Mouse (Mus musculus) c-Kit-negative CD71-positive TER-119-positive erythroid progenitor cells, embryonic 14.5 days (primary cell): ENCODE data around the gene Klk15.
"Not testable (repeated sequence)": the region's sequence is repeated elsewhere in the genome, so short reads cannot be mapped to it uniquely, and the experiment has no call there.

ENCODE experiments used
- DNase-seq: peaks from one replicate; pipeline ENCODE4 v3.0.0-alpha.2; 2013; ENCODE audit warnings: low read depth, low spot score

Klk15 gene

DNA sequence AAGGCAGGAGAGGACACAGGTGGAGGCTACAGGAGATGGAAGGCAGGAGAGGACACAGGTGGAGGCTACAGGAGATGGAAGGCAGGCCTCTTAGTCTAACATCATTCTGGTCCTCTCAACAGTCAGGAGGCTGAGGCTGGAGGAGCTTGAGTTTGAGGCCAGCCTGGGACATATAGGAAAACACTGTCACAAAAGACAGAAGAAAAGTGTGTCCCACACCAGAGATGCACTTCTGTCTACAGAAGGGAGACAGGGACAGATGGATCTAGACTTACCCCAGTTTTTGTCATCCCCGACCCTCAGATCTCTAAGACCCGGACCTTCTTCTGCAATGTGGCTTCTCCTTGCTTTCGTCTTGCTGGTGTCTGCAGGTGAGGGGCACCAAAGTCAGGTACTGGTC is at the start of gene Klk15:
Klk15 (plus strand) TSS at position 301 of the 400 bp plus-strand sequence.
- DNase-seq, result no peak

DNA sequence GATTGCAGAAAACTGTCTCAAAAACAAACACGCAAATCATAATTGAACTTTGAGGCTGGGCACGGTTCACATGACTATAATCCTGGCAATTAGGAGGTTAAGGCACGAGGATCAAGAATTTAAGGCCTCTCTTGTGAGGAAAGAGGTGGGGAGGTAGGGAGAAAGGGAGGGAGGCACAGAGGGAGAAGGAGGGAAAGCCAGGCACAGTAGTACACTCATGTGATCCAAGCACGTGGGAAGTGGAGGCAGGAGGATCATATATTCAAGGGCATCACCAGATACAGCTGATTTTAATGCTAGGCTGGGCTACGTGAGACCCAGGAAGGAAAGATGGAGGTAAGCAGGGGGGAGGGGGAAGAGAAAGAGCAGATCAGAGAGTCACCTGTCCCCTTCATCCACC is 42.2 kb upstream of the Klk15 start:
- DNase-seq, result no peak

DNA sequence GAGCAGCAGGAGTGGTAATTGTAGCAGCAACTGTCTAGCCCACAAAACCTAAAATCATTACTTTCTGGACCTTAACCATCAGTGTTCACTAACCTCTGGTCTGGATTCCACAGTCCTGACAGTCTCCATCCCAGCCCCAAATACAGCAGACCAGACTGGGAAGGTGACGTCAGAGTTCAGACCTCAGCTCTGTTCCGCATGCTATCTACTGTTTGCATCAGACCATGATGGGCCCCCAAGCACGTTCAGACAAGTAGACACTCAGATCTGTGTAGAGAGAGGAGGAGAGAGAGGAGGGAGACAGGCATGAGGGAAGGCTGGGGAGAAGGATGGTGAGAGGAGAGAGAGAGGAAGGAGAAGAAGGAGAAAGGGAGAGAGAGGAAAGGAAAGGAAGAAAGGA is 41.8 kb upstream of the Klk15 start:
- DNase-seq, result no peak

DNA sequence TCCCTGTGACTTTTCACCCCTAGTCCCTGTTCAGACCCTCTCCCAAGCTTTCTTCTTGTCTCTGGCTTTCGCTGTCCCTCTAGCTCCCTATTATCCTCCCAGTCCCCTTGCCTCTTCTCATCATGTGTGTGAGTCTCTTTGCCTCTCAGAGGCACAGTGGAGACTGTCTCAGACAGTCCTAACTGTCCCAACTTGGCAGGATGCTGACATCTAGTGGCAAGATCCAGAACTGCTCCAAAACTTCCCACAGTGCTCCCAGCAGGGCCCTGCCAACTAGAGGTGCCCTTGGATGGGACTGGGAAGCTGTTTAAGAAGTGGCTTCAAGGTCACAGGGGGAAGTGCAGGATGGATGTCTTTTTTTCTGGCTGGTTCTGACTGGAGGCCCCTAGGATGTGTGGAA is 38.7 kb upstream of the Klk15 start:
- peak; percentile 19 for DNase-seq

DNA sequence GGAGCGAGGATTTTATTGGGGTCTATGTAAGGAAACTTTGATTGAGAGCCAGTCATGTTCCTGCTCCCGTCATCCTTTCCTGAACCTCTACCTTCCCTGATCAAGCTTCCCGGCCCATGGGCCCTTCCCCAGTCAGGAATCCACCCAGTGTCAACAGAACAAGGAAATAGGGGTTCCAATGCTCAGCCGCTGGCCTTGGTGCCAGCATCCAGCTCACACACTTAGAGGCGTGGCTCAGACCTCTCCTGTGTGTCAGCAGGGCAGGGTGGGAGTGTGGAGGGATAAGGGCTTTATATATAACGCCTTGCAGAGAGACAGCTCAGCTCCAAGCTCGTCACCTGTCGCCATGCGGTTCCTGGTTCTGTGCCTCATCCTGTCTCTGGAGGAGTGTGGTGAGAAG is 18.7 kb upstream of the Klk15 start:
- DNase-seq, result no peak

DNA sequence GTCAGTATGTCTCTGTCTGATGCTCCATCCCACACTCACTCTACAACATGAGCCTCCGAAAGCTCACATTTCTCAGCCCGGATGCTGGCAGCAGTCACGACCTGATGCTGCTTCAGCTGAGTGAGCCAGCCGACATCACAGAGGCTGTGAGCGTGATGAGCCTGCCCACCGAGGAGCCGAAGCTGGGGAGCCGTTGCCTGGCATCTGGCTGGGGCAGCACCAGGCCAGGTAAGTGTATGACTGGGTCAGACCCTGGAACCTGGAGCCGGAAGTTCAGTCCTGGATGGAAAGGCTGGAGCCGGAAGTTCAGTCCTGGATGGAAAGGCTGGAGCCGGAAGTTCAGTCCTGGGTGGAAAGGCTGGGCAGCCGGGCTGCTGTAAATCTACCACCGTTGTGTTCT is 15.1 kb upstream of the Klk15 start:
- DNase-seq, result no peak

DNA sequence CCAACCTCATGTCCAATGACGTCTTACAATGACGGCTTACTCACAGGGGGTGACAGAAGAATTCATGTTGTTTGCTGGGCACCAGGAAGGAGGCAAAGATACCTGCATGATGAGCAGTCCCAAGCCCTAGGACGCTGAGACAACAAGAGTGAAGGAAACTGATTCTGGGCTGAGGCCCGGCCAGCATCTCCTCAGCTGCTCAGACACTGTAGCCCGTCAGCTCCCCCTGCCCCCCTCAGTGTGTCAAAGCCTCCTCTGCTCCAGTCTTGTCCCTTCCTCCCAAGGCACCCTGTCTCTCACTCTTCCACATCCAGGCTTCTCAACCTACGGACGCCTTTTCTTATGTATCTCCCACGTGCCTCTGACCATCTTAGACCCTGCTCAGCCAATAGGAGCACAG is 14.7 kb upstream of the Klk15 start:
- DNase-seq, result no peak

DNA sequence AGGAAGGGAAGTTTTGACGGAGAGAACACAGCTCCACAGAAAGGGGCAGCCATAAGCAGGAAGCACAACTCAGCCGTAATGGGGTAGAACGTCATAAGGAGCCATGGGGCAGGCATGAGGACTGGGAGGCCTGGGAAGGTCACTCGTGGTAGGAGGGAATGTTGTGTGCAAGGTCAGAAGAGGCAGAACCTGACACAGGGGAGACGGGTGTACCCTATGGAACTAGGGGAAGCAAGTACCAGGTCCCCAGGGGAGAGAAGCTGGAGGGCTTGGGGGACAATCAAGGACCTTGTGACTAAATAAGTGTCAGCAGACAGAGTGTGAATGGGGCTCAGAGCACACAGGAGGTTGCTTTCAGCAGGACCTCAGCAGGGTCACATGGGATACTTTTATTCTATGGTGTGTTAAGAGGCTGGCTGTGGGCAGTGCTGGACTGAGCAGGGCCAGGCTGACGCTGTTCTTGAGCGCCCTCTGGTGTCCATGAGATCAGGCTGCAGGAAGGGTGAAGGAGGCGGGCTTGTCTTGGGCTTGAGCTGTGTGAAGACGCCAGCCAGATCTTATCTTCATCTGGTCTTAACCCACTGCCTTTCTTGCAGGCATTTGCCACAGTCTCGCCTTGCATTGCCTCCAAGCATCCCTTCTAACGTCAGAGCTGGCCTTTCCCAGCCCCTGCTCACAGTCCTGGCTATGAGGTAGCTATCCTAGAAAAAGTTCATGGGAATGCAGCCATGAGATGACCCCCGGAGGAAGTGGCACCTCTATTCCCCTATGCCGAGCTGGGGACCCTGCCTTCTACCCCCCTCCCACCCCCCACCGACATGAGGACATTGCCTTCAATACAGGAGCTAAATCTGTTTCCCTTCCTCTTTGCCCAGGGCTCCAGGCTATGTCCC is 13.7 kb upstream of the Klk15 start:
- DNase-seq, result peak; percentile 17

DNA sequence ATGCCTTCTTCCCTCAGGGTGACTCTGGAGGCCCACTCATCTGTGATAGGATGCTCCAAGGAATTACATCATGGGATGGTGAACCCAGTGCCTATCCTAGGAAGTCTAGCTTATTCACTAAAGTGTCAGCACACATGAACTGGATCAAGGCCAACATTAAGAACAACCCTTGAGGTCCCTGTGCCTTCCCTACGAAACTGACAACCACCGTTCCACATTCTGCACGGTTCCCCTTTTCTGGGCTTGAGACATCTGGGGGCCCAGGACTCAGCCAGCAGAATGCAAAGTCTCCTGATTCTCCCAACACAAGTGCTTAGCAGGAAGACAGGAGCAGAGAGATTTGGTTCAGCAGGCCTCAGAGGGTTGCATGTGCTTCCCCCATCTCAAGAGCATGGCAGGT is 13.0 kb upstream of the Klk15 start:
- DNase-seq, result no peak

DNA sequence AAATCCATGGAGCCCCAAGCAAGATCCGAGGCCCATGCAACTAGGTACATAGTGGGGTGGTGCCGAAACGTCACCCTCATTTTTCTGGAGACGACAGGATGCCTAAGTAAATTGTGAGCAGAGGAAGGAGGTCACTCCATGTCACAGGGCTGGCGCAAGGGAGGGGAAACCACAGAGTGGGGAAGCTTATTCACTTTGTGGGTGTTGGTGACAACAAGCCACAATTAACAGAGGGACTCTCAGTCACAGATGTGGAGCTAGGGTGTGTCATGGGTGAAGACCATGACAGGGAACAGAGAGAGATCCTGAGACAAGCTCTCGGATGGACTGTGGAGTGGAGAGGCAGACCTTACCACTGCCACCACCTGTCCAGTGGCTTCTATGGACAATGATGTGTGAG is 12.5 kb upstream of the Klk15 start:
- no peak for DNase-seq

DNA sequence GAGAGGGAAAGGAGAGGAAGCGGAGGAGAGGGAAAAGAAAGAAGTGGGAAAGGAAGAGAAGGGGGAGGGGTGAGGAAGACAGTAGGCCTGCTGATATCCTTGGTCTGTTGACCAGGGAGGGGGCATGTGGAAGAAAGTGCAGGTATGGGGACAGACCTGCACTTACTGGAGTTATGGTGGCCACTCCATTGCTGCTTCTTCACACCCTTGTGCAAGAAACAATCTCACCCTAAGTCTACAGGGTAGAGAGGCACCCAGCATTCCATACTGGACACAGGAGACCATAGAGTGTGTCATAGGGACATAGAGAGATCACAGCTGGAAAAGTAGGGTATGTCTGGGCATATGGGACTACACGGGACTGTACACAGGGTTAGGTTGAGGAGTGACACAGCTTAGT is 11.6 kb upstream of the Klk15 start:
- DNase-seq, result no peak

DNA sequence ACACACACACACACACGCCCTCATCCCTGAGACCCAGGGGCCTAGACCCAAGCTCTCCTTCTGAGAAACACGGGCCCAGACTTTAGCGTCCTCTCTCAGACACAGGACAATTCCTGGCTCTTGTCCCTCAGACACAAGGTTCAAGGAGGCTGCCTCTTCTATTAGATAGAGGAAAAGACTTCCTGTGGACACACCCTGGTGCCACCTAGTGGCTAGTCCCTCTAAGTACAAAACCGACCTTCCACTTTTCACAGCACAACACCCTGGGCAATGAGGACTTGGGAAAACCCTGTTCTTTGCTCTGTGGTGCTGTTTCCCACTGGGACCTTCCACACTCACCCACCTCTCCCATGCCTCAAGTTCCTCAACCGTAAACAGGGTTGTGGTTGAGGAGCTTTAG is 7.6 kb upstream of the Klk15 start:
- DNase-seq, result no peak

DNA sequence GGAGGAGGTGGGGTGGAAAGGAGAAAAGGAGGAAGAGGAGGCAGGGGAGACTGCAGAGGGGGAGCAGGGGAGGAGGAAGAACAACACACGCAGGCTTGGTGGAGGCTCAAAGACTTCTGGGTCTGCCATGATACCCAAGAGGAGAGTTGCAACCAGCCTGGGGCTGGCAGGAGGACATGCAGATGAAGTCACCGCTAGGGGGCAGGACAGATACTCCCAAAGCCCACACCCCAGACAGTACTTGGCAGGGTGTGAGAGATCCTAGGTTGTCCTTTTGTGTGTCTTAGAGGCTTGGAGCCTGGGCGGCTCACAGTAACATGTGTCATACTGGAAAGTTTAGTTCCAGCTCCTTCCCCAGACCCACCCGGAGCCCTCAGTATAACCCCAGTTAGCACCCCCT is 5.0 kb upstream of the Klk15 start:
- no peak for DNase-seq

DNA sequence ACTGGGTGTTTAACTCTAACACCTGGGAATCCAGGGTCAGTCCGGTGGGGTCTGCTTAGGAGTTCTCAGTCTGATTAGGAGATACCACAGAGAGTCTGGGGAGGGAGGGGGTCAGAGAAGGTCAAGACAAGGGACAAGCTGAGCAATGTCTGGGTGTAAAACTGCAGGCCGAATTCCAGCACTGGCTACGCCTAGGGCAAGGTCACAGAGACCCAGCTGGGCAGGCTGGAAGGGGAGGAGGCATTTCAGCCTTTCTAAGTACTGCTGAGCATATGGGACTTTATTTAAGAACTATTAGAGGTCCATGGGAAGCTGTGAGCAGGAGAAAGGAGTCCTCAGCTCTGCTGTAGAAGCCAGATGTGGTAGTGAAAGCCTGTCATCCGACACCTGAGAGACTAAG is 1.2 kb upstream of the Klk15 start:
- no peak for DNase-seq

DNA sequence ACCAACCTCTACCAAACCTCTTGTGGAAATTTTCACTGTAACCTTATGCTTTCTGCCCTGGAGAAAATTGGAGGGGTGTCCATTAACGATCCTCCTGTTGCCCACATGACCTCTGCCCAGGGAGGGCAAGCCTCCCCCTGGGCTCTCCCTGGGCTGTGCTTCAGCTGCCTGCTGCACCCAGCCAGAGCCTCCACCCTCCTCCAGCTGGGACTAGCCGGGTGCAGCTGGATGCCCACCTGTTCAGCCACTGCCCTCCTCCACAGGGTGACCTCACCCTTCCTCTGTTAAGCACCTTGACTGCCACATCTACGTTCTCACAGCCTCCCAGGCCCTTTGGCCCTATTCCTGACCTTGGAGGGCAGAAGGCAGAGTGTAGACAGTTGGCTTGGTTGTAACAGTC is 1.2 kb downstream of the Klk15 start:
- no peak for DNase-seq

DNA sequence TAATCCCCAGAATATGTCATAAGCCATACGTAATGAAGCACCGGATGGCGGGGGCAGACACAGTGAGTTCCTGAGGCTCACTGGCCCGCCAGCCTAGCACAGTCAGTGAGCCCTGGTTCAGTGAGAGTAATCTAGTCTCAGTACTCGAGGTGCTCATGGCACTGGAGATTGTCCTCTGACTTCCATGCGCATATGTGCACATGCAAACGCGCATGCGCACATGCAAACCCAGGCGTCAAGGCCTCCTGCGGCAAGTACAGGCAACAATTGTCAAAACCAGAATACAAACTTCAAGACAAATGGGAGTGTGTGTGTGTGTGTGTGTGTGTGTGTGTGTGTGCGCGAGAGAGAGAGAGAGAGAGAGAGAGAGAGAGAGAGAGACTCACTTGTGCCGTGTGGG is 3.0 kb downstream of the Klk15 start:
- DNase-seq, result no peak

DNA sequence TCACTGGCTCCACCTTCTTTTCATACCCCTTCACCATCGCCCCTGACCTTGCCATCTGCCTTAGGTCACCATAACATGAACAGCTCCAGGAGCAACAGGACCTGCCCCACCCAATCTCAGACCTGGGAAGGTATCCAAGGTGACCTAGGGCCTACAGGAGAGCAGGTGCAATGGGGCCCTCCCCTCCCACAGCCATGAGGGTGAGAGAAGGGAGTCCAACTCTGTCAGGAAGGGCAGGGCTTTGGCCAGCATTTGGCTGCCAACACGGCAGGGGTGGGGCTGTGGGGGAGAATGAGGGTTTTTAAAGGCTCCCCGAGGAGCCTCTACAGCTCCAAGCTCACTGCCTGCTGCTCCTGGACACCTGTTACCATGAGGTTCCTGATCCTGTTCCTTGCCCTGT is 8.8 kb downstream of the Klk15 start:
- not testable (repeated sequence) for DNase-seq

DNA sequence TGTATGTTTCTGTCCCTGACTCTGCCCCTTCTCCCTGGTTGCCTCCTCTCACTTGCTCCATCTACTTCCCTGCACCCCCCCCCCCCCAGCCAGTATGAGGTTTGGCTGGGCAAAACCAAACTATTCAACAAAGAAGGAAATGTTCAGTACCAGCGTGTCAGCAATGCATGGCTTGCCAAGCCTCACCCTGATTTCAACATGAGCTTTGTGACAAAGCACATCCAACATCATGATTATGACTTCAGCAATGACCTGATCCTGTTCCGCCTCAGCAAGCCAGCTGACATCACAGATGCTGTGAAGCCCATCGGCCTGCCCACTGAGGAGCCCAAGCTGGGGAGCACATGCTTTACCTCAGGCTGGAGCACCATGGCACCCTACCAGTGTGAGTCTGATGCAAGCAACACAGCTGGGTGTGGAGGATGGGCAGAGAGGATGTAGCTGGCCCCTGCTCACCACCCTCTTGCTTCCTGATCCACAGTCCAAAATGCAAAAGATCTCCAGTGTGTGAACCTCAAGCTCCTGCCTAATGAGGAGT is 11.3 kb downstream of the Klk15 start:
- no peak for DNase-seq

DNA sequence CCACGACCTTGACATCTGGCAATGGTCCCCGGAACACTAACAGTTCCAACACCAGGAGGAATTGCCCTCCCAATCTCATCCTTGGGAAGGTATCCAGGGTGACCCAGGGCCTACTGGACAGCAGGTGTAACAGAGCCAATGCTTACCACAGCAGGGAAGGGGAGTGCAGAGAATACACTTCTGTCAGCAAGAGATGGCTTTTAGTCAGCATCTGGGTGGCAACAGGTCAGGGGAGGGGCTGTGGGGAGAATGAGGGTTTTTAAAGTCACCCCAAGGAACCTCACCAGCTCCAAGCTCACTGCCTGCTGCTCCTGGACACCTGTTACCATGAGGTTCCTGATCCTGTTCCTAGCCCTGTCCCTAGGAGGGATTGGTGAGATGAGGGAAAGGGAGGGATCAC is 16.8 kb downstream of the Klk15 start, which contains the start of gene Klk1b8:
Klk1b8 (plus strand) TSS at position 301 of the 400 bp plus-strand sequence.
- no peak for DNase-seq

DNA sequence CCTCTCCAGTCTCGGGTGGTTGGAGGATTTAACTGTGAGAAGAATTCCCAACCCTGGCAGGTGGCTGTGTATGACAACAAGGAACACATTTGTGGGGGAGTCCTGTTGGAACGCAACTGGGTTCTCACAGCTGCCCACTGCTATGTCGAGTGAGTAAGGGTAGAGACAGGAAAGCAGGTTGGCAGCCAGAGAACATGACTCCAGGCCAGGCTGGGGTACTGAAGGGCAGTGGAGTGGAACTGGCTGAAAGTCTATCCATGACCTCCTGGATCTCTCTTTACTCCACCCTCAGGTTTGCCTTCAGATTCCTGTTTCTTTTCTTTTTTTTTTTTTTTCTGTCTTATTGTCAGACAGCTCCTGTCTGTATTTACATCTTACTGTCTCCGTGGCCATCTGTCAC is 19.2 kb downstream of the Klk15 start:
- no peak for DNase-seq

DNA sequence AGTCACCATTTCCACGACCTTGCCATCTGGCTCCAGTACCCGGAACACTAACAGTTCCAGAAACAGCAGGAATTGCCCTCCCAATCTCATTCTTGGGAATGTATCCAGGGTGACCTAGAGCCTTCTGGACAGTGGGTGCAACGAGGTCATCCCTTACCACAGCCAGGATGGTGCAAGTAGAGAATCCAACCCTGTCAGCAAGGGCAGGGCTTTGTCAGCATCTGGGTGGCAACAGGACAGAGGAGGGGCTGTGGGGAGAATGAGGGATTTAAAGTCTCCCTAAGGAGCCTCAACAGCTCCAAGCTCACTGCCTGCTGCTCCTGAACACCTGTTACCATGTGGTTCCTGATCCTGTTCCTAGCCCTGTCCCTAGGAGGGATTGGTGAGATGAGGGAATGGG is 32.9 kb downstream of the Klk15 start, which contains the start of gene Klk1b1:
Klk1b1 (plus strand) TSS at position 301 of the 400 bp plus-strand sequence.
- DNase-seq, result no peak

DNA sequence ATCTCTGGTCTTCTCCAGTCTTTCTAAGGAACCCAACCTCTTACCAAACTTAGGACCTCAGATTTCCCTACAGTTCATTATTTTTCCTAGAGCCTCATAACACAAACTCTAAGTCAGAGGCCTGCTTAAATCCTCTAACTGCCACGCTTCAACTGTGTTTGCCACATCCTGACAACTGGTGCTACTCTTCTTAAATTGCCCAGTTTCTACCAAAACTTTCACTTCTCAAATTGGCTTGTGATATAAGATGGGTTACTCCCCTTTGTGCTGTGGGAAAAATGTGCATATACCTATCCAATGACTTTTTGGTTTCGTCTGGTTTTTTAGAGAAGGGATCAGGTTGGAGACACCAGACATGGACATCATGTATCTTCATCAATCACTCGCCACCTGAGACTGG is 33.5 kb downstream of the Klk15 start:
- no peak for DNase-seq

DNA sequence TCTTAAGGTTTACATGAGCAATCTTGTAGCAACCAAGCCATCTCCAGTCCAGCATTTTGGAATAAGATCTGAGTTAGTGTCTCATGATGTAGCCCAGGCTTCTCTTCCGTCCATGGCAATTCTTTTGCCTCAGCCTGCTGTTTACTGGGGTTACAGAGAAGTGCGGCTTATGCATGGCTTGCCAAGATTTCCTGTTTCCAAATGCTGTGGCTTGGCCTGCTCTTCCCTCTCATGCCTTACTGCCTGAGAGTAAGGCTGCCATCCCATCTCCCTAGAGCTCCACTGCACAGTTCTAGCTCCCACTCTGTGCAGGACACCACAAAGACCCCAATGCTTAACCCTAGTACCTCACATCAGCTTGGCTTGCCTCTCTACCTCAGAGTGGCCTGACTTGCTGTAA is 34.1 kb downstream of the Klk15 start:
- no peak for DNase-seq
